Comparison of ENCODE assay signal across 14 mouse cellular contexts in the genomic region with DNA sequence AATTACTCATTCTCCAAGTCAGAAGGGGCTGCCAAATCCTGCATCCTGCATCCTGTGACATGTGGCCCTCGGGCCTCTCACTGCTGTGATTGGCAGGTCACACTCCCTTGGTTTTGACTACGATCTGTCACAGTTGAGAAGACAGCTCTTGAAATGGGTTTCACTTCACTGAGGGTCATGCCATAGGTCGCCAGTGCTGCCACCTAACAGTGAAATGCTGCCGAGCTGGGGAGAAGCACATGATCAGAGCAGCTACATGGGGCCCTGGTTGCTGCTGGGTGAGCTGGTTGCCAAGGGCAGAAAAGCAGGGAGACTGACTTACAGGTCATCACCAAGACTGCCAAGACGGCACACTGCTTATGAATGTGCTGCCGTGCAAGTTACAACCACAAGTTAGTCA.
A peak's percentile ranks its signal among the peaks of the same experiment; 100 is the strongest.
DNase-seq lines count a peak whose midpoint lies in the region; ATAC-seq and TF ChIP-seq lines count a peak whose summit lies in the region.
"Had no signal": no experiment of that assay in that cellular context is flagged by ENCODE, and none has a peak within 500 bp of the region (broad histone marks: within the 10 kb centered on the region; RNA-seq: fewer than 3 reads in every experiment).

No protein-coding gene starts in this region.

- H3K4me3 ChIP-seq in forebrain, embryonic 13.5 days: no peak overlapping the region
- H3K4me3 ChIP-seq in forebrain, postnatal 0 days (ENCODE audit: low read depth, low read length): no peak overlapping the region
- no peak overlapping the region for H3K4me3 ChIP-seq in midbrain, embryonic 10.5 days
- no peak overlapping the region for H3K4me3 ChIP-seq in midbrain, embryonic 16.5 days (ENCODE audit: low read depth, low read length)
- H3K4me3 ChIP-seq in kidney, postnatal 0 days (replicated peaks; ENCODE audit: low read depth, low read length): no peak overlapping the region
- H3K4me3 ChIP-seq in left cerebral cortex, adult 2 months: no peak overlapping the region
- H3K4me3 ChIP-seq: lung, embryonic 15.5 days; megakaryocyte, embryonic 14.5 days; neural tube, embryonic 12.5 days had no signal

- H3K4me1 ChIP-seq in forebrain, embryonic 13.5 days: peaks cover 11% of the 10 kb centered on the region
- H3K4me1 ChIP-seq in forebrain, postnatal 0 days (ENCODE audit: insufficient read depth): 0 out of 2 replicates have a peak, but pooled peaks cover 9% of the 10 kb centered on the region
- H3K4me1 ChIP-seq in midbrain, embryonic 10.5 days: peaks cover 22% of the 10 kb centered on the region
- peaks cover 16% of the 10 kb centered on the region for H3K4me1 ChIP-seq in midbrain, embryonic 16.5 days (ENCODE audit: control insufficient read depth, insufficient read depth, low read length)
- no peaks in the 10 kb centered on the region for H3K4me1 ChIP-seq in kidney, postnatal 0 days (replicated peaks; ENCODE audit: insufficient read depth, low read length)
- H3K4me1 ChIP-seq: lung, embryonic 15.5 days; megakaryocyte, embryonic 14.5 days; neural tube, embryonic 12.5 days had no signal

- no peak overlapping the region for H3K4me2 ChIP-seq in forebrain, embryonic 13.5 days
- H3K4me2 ChIP-seq in forebrain, postnatal 0 days (ENCODE audit: low read depth): no peak overlapping the region
- H3K4me2 ChIP-seq in midbrain, embryonic 16.5 days (ENCODE audit: low read length): no peak overlapping the region
- no peak overlapping the region for H3K4me2 ChIP-seq in kidney, postnatal 0 days (ENCODE audit: low read length)
- H3K4me2 ChIP-seq: lung, embryonic 15.5 days; neural tube, embryonic 12.5 days had no signal

- intact Hi-C loops in left cerebral cortex, adult 2 months (cut with DNase I): no loop called here

- ATAC-seq in forebrain, embryonic 13.5 days: 0 out of 2 replicates have a peak, but pooled peaks have one; percentile 25
- ATAC-seq in forebrain, postnatal 0 days: no peak
- ATAC-seq in midbrain, embryonic 16.5 days: no peak; the same call in 1 of the 2 replicates
- ATAC-seq in kidney, postnatal 0 days (replicated peaks; ENCODE audit: low FRiP score, low read depth): peak; percentile 86

- no peak for DNase-seq in forebrain, postnatal 0 days
- peak; percentile 21 for DNase-seq in midbrain, embryonic 10.5 days (ENCODE audit: low spot score)
- peak; percentile 22 for DNase-seq in kidney, postnatal 0 days (ENCODE audit: low spot score)
- peak; percentile 24 for DNase-seq in retina, postnatal 1 day
- DNase-seq in urinary bladder, postnatal 25 days (ENCODE audit: low spot score): no peak
- no peak for DNase-seq in left cerebral cortex, adult 2 months (ENCODE audit: extremely low spot score in 1 of 2, low spot score in 2 of 2)
- DNase-seq: cerebellum, postnatal 36 days; layer of hippocampus, postnatal 36 days; right cerebral cortex, postnatal 14 days had no signal

- no peak for TF ChIP-seq CTCF in forebrain, postnatal 0 days (IDR thresholded peaks at IDR 0.05; ENCODE audit: low read depth)
- peak; percentile 10; the same call in 1 of the 2 replicates for TF ChIP-seq CTCF in kidney, postnatal 0 days (IDR thresholded peaks at IDR 0.05; ENCODE audit: low read depth)
- TF ChIP-seq CTCF in left cerebral cortex, adult 2 months (IDR thresholded peaks at IDR 0.05): no peak

- WGBS in forebrain, embryonic 13.5 days: 39% methylated on average over 6 of the region's 6 CpGs
- 38% methylated on average over 6 of the region's 6 CpGs for WGBS in forebrain, postnatal 0 days
- WGBS in midbrain, embryonic 10.5 days: 26% methylated on average over 6 of the region's 6 CpGs
- WGBS in midbrain, embryonic 16.5 days: 19% methylated on average over 6 of the region's 6 CpGs
- WGBS in kidney, postnatal 0 days: 32% methylated on average over 6 of the region's 6 CpGs

- no peaks in the 10 kb centered on the region for H3K9me3 ChIP-seq in forebrain, embryonic 13.5 days (replicated peaks)
- no peaks in the 10 kb centered on the region for H3K9me3 ChIP-seq in forebrain, postnatal 0 days (ENCODE audit: low read length)
- no peaks in the 10 kb centered on the region for H3K9me3 ChIP-seq in midbrain, embryonic 10.5 days (replicated peaks)
- no peaks in the 10 kb centered on the region for H3K9me3 ChIP-seq in midbrain, embryonic 16.5 days (replicated peaks; ENCODE audit: control insufficient read depth, low read length, poor library complexity, severe bottlenecking)
- H3K9me3 ChIP-seq in kidney, postnatal 0 days (replicated peaks; ENCODE audit: low read length): no peaks in the 10 kb centered on the region
- H3K9me3 ChIP-seq: lung, embryonic 15.5 days; megakaryocyte, embryonic 14.5 days; neural tube, embryonic 12.5 days had no signal

- no peaks in the 10 kb centered on the region for H3K36me3 ChIP-seq in forebrain, embryonic 13.5 days (ENCODE audit: poor library complexity, severe bottlenecking)
- H3K36me3 ChIP-seq in forebrain, postnatal 0 days (ENCODE audit: insufficient read depth): no peaks in the 10 kb centered on the region
- no peaks in the 10 kb centered on the region for H3K36me3 ChIP-seq in midbrain, embryonic 10.5 days
- H3K36me3 ChIP-seq in midbrain, embryonic 16.5 days (ENCODE audit: control insufficient read depth, insufficient read depth, low read length): no peaks in the 10 kb centered on the region
- H3K36me3 ChIP-seq in kidney, postnatal 0 days (ENCODE audit: insufficient read depth, low read length): no peaks in the 10 kb centered on the region
- H3K36me3 ChIP-seq: lung, embryonic 15.5 days; neural tube, embryonic 12.5 days had no signal

- no peaks in the 10 kb centered on the region for H3K27me3 ChIP-seq in forebrain, embryonic 13.5 days
- no peaks in the 10 kb centered on the region for H3K27me3 ChIP-seq in forebrain, postnatal 0 days (ENCODE audit: insufficient read depth, low read length)
- peaks cover 10% of the 10 kb centered on the region for H3K27me3 ChIP-seq in midbrain, embryonic 10.5 days (ENCODE audit: low read depth, poor library complexity, severe bottlenecking)
- no peaks in the 10 kb centered on the region for H3K27me3 ChIP-seq in midbrain, embryonic 16.5 days (ENCODE audit: control insufficient read depth, insufficient read depth, low read depth, low read length)
- H3K27me3 ChIP-seq in kidney, postnatal 0 days (ENCODE audit: insufficient read depth, low read length): no peaks in the 10 kb centered on the region
- H3K27me3 ChIP-seq: lung, embryonic 15.5 days; megakaryocyte, embryonic 14.5 days; neural tube, embryonic 12.5 days had no signal

- H3K9ac ChIP-seq in forebrain, embryonic 13.5 days: no peak overlapping the region
- H3K9ac ChIP-seq in forebrain, postnatal 0 days: no peak overlapping the region
- no peak overlapping the region for H3K9ac ChIP-seq in midbrain, embryonic 16.5 days (ENCODE audit: low read depth, low read length)
- H3K9ac ChIP-seq in kidney, postnatal 0 days (ENCODE audit: low read depth, low read length): no peak overlapping the region
- H3K9ac ChIP-seq: lung, embryonic 15.5 days; neural tube, embryonic 12.5 days had no signal

- H3K27ac ChIP-seq in forebrain, embryonic 13.5 days: no peak overlapping the region
- H3K27ac ChIP-seq in forebrain, postnatal 0 days (ENCODE audit: low read depth, low read length): no peak overlapping the region
- no peak overlapping the region for H3K27ac ChIP-seq in midbrain, embryonic 10.5 days (replicated peaks)
- no peak overlapping the region for H3K27ac ChIP-seq in midbrain, embryonic 16.5 days (ENCODE audit: low read length)
- H3K27ac ChIP-seq in kidney, postnatal 0 days: no peak overlapping the region
- H3K27ac ChIP-seq in left cerebral cortex, adult 2 months: no peak overlapping the region
- H3K27ac ChIP-seq: lung, embryonic 15.5 days; neural tube, embryonic 12.5 days had no signal

Comparison
In these comparisons a context has a peak if more than half of its experiments do, and no peak if none do; other contexts are left out.
1. ATAC-seq: peak in forebrain, embryonic 13.5 days (single experiment) and kidney, postnatal 0 days (single experiment); none in forebrain, postnatal 0 days (single experiment) and midbrain, embryonic 16.5 days (single experiment).
2. DNase-seq: peak in midbrain, embryonic 10.5 days (single experiment), kidney, postnatal 0 days (single experiment) and retina, postnatal 1 day (single experiment); none in forebrain, postnatal 0 days (single experiment), urinary bladder, postnatal 25 days (single experiment) and left cerebral cortex, adult 2 months (0 of 2).